Mouse (Mus musculus) adrenal gland, postnatal 25 days (tissue): Measurements from ENCODE around the gene Gm19345. TPM values are rescaled to one million over a fixed set of nuclear protein-coding genes. Genes with fewer than 3 reads are reported as not detected.

Source experiments
- DNase-seq: peaks from one replicate; pipeline ENCODE4 v3.0.0; 2021; ENCODE audit warnings: mixed read lengths
- long read RNA-seq: library from polyadenylated mRNA; stranded (forward); transcript quantifications from one replicate; pipeline ENCODE4 v2.0.0, GENCODE M21; 2021
- total RNA-seq: library from RNA; stranded (reverse); gene quantifications from 2 replicates; pipeline ENCODE4 v1.2.3, GENCODE M21; 2021

The Gm19345 gene
- 0.55 and 1.6 TPM in 2 replicates for total RNA-seq
- long read RNA-seq = 0 reads

- no peak for DNase-seq
Measured at GRCm38 (mm10) chr7:19851858-19852570, at the start of gene Gm19345. Gene Gm19345, plus strand, starts transcription at chr7:19852003.

- DNase-seq = peak; percentile 77
Measured at GRCm38 (mm10) chr7:19802995-19803394, 48.8 kb upstream of the Gm19345 start.

DNA sequence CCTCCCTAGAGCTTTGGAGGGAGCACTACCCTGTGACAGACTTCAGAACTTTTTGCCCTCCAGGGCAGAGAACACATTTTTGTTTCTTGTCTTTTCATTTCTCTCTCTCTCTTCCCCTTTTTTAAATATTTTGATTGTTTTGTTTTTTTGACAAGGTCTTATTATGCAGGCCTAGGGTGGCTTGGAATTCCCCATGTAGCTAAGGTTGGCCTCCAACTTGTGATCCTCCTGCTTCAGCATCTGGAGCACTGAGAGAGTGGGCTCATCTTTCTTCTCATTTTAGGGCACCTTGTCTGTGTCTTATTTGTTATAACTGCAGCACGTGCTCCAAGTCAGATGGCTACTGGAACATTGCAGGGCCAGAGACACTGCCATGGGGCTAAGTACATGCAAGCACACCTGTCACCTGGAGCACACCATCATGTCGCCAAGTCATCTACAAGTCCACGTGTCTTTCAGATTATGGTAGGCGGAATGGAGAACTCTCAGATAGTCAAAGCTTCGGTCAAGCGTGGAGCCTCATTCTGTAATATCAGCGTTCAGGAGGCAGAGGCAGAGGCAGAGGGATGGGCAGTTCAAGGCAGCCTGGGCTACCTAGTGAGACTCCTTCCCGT, 45.3 kb upstream of the Gm19345 start:
- no peak for DNase-seq

- peak; percentile 56 for DNase-seq
Measured at GRCm38 (mm10) chr7:19809369-19809768, 42.4 kb upstream of the Gm19345 start.

DNA sequence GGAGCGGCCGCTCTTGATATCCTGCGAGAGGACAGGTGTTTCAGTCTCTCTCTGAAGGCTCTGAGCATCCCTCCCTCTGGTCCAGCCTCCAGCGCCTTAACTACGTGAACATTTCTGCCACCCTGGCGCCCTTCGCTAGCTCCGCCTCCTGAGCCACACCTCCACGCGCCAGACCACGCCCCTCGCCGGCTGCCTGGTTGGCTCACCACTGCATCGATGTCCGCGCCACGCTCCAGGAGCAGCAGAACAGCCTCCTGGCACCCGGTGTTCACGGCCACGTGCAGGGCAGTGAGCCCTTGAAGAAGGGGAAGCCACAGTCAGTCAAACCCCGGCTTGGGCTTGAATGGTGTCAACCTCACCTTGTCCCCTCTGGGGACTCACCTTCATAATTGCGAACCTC, 40.7 kb upstream of the Gm19345 start:
- DNase-seq = peak; percentile 51

DNA sequence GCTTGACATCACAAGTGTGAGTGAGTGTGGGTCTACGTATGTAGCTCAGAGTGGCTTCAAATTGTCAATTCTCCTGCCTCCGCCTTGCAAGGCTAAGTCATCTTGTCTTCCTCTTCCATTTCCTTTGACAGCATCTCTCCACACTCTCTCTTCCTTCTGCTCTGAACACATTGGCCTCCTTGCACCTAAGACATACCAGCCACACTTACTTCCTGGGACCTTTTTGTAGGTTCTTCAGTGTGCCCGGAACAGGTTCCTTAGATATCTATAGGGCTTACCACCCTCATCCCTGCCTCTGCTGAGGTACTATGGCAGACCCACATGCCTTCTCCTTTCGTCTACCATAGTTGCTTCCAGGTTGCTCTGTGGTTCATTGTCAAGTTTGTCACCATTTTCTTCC, 38.6 kb upstream of the Gm19345 start:
- DNase-seq = no peak

DNA sequence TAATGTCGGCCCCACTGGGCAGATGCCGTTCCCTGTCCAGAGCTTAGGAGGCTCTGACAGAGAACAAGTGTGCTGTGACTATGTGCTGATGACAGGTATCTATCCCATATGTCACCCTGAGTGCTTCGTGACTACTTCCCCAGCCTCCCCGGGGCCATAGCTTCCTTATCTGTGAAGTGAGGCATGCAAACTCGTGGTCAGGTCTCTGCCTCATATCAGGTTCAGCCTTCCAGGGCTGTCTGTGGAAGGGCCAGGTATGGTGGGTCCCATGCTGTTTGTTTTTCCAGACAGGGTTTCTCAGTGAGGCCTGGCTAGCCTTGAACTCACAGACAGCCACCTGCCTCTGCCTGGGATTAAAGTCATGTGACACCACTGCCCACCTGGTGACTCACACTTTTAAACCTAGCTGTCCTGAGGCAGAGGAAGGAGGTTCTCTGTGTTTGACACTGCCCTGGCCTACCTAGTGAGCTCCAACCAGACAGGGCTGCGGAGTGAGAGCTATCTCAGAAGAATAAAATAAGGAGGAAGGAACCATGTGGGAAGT, 38.2 kb upstream of the Gm19345 start:
- DNase-seq = no peak

GRCm38 (mm10) chr7:19815296-19816223, 36.2 kb upstream of the Gm19345 start:
- no peak for DNase-seq

DNA sequence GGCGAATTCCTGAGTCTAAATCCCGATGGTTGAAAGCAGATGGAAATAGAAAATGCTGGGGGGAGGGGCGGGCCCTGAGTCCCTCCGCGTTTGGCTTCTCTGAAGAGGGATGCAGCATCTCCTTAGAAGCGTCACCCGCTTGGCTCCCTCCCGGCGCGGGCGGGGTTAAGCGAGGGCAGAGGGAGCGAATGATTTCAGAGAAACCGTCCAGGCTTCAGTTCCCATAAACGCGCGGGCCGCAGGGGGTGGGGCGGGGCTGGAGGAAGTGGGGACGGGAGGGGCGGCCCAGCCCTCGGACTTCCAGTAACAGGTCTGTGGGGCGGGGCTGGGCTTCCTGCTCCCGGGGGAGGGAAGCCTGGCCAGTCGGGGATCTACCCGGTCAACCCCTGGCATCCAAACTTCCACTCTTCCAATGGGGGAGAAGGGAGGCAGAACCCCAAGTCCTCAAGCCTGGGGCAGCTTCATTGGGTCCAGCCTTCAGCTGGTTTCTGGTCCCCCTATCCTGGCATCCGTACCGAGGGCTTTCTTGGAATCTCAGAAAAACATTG, 35.5 kb upstream of the Gm19345 start:
- peak; percentile 87 for DNase-seq

GRCm38 (mm10) chr7:19817382-19818105, 34.3 kb upstream of the Gm19345 start:
- no peak for DNase-seq

- DNase-seq = peak; percentile 37
Measured at GRCm38 (mm10) chr7:19818440-19818839, 33.4 kb upstream of the Gm19345 start.

DNA sequence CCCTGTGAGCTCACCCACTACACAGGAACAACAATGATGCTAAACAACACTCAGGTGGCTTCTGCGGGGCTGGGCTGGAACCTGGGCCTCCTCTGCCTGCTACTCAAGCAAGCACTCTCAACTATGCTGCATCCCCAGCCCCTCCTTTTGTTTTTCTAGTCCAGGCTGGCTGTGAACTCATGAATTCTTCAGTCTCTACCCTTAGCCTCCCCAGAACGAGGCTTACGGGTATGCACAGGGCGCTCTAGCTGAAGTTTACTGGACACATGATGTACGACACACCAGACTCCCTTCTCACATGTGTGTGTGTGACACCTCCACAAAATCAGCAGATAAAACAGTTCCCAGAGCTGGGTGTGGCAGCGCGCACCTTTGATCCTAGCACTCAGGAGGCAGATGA, 32.9 kb upstream of the Gm19345 start:
- no peak for DNase-seq

- no peak for DNase-seq
Measured at GRCm38 (mm10) chr7:19820347-19821048, 31.3 kb upstream of the Gm19345 start.

GRCm38 (mm10) chr7:19821633-19822032, 30.2 kb upstream of the Gm19345 start:
- DNase-seq = no peak

GRCm38 (mm10) chr7:19822193-19822592, 29.6 kb upstream of the Gm19345 start:
- DNase-seq = peak; percentile 22

DNA sequence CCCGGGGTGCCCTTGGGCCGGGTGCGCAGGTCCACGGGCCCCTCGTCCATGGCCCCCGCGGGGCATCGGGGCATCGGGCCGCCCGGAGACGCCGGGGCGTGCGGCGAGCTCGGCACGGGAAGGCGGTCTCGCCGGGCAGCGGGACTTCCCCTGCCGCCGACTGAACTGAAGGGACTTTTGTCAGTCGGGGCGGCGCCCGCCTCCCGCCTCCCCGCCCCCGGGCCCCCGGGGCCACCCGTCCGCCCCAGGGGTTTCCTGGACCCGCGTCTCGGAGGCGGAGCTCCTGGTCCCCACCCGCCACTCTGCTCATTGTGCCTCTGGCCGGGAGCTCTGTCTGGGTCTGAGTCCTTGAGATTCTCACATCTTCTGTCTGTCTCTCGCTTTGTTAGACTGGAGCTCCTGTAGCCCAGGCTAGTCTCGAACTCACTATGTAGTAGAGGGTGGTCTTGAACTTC, 29.2 kb upstream of the Gm19345 start, which contains the start of gene Bcl3:
TSS of gene Bcl3 (minus strand) at position 167 of the 455 bp plus-strand sequence.
- DNase-seq = peak; percentile 81

GRCm38 (mm10) chr7:19823256-19824181, 28.3 kb upstream of the Gm19345 start:
- DNase-seq = no peak

- DNase-seq = peak; percentile 95
Measured at GRCm38 (mm10) chr7:19824182-19824973, 27.4 kb upstream of the Gm19345 start.

DNA sequence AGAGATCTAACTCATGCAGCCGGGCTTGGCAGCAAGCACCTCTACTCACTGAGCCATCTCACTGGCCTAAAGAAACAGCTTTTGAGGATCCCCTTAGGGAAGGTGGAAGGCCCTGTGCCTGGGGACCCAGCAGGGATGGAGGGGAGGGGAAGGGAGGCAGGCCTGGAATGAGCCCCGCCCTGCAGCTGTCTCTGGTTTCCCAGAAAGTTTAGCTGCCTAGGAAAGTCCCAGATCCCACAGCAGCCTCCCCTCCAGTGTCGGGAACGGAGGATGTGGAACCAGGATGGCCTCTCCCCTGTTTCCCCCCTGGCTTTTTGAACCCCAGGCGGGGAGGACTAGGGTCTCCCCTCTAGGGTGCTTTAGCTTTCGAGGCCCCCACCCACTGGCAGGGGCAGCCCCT, 25.0 kb upstream of the Gm19345 start:
- DNase-seq = no peak
